Comparison of ENCODE assay signal across 8 mouse cellular contexts in genomic region chrX:10775714-10776515, GRCm38 (mm10).
DNase-seq lines count a peak whose midpoint lies in the region; TF ChIP-seq lines count a peak whose summit lies in the region.
"Had no signal": no experiment of that assay in that cellular context is flagged by ENCODE, and none has a peak within 500 bp of the region (broad histone marks: within the 10 kb centered on the region; RNA-seq: fewer than 3 reads in every experiment).

No protein-coding gene starts in this region.

- no peak overlapping the region for H3K4me3 ChIP-seq in layer of hippocampus, adult 2 months
- H3K4me3 ChIP-seq: myocyte had no signal

- peak; percentile 8 to 13 for DNase-seq in layer of hippocampus, adult 2 months (ENCODE audit: low spot score in 2 of 2)
- DNase-seq in layer of hippocampus, postnatal 25 days (ENCODE audit: extremely low spot score in 1 of 2, low spot score in 1 of 2): no peak
- peak; percentile 11 for DNase-seq in gastrocnemius, postnatal 25 days
- DNase-seq in left cerebral cortex, postnatal 14 days (ENCODE audit: low spot score in 2 of 2): peak; percentile 9 to 14
- DNase-seq in skeletal muscle tissue, adult 2 months (ENCODE audit: low read depth, low spot score): peak; percentile 12
- no peak for DNase-seq in thymus, postnatal 10 days (ENCODE audit: low spot score in 2 of 2)
- no peak for DNase-seq in embryo, embryonic 9.5 days (ENCODE audit: extremely low spot score)

- no peak for TF ChIP-seq CTCF in layer of hippocampus, adult 2 months (conservative IDR thresholded peaks at IDR 0.05)

- intact Hi-C loops in left cerebral cortex, postnatal 14 days (cut with DNase I): no loop called here

- no peak overlapping the region; the same call in 1 of the 2 replicates for H3K27ac ChIP-seq in layer of hippocampus, adult 2 months

Comparison
In these comparisons a context has a peak if more than half of its experiments do, and no peak if none do; other contexts are left out.
1. DNase-seq: peak in layer of hippocampus, adult 2 months (2 of 2), gastrocnemius, postnatal 25 days (single experiment), left cerebral cortex, postnatal 14 days (2 of 2) and skeletal muscle tissue, adult 2 months (single experiment); none in layer of hippocampus, postnatal 25 days (0 of 2), thymus, postnatal 10 days (0 of 2) and embryo, embryonic 9.5 days (single experiment).